ENCODE assay signal across 31 mouse cellular contexts in the genomic region with DNA sequence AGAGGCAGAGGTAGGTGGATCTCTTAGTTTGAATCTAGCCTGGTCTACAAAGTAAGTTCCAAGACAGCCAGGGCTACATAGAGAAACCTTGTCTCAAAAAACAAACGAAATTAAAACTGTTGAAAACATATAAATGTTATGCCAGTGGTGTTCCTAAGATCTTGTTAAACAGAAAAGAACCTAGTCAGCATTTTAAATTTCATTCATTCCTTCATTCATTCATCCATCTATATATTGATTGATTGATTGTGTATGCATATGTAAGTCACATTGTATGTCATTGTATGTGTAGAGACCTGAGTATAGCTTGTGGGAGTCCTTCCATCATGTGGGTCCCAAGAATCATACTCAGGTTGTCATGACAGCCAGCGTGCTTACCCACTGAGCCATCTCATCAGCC. TPM values are rescaled to one million over a fixed set of nuclear protein-coding genes. Genes with fewer than 3 reads are reported as not detected.
"Had no signal": no experiment of that assay in that cellular context is flagged by ENCODE, and none has a peak within 500 bp of the region (broad histone marks: within the 10 kb centered on the region; RNA-seq: fewer than 3 reads in every experiment).

No protein-coding gene starts in this region.

- DNase-seq: heart, postnatal 10 days; heart, postnatal 14 days; heart, postnatal 36 days; heart, postnatal 4 days; layer of hippocampus, adult 9-11 months; layer of hippocampus, postnatal 36 days had no signal

- H3K27ac ChIP-seq: heart, embryonic 13.5 days; heart, embryonic 15.5 days; hindbrain, embryonic 10.5 days; hindbrain, embryonic 12.5 days; hindbrain, embryonic 13.5 days; hindbrain, embryonic 14.5 days; hindbrain, embryonic 15.5 days; hindbrain, postnatal 0 days; intestine, embryonic 15.5 days; kidney, embryonic 15.5 days; kidney, postnatal 0 days; layer of hippocampus, adult 2 months; left cerebral cortex, adult 2 months had no signal

- H3K4me3 ChIP-seq: heart, embryonic 12.5 days; heart, embryonic 13.5 days; heart, embryonic 15.5 days; hindbrain, embryonic 10.5 days; hindbrain, embryonic 12.5 days; hindbrain, embryonic 13.5 days; hindbrain, embryonic 15.5 days; intestine, embryonic 15.5 days; kidney, embryonic 15.5 days; layer of hippocampus, adult 2 months; left cerebral cortex, adult 2 months had no signal

- H3K9ac ChIP-seq: heart, embryonic 12.5 days; heart, embryonic 13.5 days; heart, embryonic 15.5 days; hindbrain, embryonic 12.5 days; hindbrain, embryonic 13.5 days; hindbrain, embryonic 14.5 days; hindbrain, embryonic 15.5 days; intestine, embryonic 15.5 days; kidney, embryonic 15.5 days had no signal

- ATAC-seq: hindbrain, embryonic 16.5 days; hindbrain, postnatal 0 days; inflammation-experienced regulatory T-cells, adult 6 months; intestine, embryonic 15.5 days; intestine, embryonic 16.5 days; intestine, postnatal 0 days had no signal

- H3K4me2 ChIP-seq: heart, embryonic 12.5 days; heart, embryonic 13.5 days; heart, embryonic 15.5 days; hindbrain, embryonic 12.5 days; hindbrain, embryonic 13.5 days; hindbrain, embryonic 14.5 days; hindbrain, embryonic 15.5 days; intestine, embryonic 15.5 days; kidney, embryonic 15.5 days had no signal

- H3K9me3 ChIP-seq: heart, embryonic 12.5 days; heart, embryonic 13.5 days; heart, embryonic 15.5 days; hindbrain, embryonic 12.5 days; hindbrain, embryonic 15.5 days; intestine, embryonic 15.5 days; kidney, embryonic 15.5 days had no signal

- H3K27me3 ChIP-seq: heart, embryonic 12.5 days; heart, embryonic 13.5 days; heart, embryonic 15.5 days; hindbrain, embryonic 12.5 days; hindbrain, embryonic 13.5 days; hindbrain, embryonic 15.5 days; intestine, embryonic 15.5 days; kidney, embryonic 15.5 days had no signal

- H3K4me1 ChIP-seq: heart, embryonic 12.5 days; heart, embryonic 15.5 days; hindbrain, embryonic 10.5 days; hindbrain, embryonic 12.5 days; hindbrain, embryonic 13.5 days; hindbrain, embryonic 15.5 days; intestine, embryonic 15.5 days; kidney, embryonic 15.5 days had no signal

RNA-seq across cellular contexts. Expression of a gene that starts 21.4 kb away (rescaled TPM):
- total RNA-seq: layer of hippocampus, adult 18-20 months; layer of hippocampus, adult 2 months; layer of hippocampus, adult 8-10 months; layer of hippocampus, postnatal 10 days; layer of hippocampus, postnatal 14 days; layer of hippocampus, postnatal 25 days; layer of hippocampus, postnatal 36 days; left cerebral cortex, adult 18-20 months; left cerebral cortex, adult 2 months; left cerebral cortex, adult 8-10 months had no signal
